In the genomic region with DNA sequence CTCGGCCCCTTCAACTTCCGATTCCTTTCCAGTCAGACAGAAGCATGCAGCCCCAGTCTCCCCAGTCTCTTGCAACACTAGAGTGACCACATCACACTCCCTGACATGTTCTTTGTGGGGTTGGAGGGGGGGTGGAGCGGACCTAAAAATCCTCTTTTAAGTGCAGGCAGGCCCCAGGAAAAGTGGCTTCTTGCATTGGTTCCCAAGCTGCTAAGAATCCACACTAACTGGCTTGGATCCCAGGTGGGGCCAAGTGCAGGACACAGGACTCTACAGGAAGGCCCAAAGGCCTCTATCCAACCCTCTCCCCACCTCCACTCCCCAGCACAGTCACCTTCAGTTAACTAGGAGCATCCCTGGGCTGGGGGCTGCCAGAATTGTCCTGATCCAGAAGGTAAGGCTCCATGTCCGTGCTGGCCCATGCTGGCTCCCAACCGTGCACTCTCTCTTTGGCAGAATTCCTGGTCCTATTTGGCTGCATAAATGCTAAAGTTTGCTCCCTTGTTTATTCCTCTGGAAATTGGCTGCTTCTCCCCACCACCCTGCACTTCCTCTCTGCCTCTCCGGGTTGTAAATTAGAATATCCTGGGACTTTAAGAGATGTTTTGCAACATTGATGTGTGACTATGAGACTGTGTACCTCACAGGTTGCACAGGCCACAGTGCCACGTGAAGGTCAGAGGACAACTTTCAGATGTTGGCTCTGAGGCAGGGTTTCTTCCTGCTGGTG, we compare ENCODE assay signal across 9 mouse cellular contexts. TPM values are rescaled to one million over a fixed set of nuclear protein-coding genes. Genes with fewer than 3 reads are reported as not detected.
DNase-seq lines count a peak whose midpoint lies in the region; ATAC-seq lines count a peak whose summit lies in the region.
"Had no signal": no experiment of that assay in that cellular context is flagged by ENCODE, and none has a peak within 500 bp of the region (broad histone marks: within the 10 kb centered on the region; RNA-seq: fewer than 3 reads in every experiment).

No protein-coding gene starts in this region.

- ATAC-seq in forebrain, embryonic 15.5 days (replicated peaks), result no peak
- no peak for ATAC-seq in forebrain, embryonic 11.5 days (replicated peaks; ENCODE audit: low FRiP score)

- H3K9me3 ChIP-seq in forebrain, embryonic 15.5 days, result no peaks in the 10 kb centered on the region
- H3K9me3 ChIP-seq in forebrain, embryonic 11.5 days (ENCODE audit: control insufficient read depth, low read length), result no peaks in the 10 kb centered on the region
- H3K9me3 ChIP-seq: limb, embryonic 12.5 days had no signal

- no peak overlapping the region for H3K9ac ChIP-seq in forebrain, embryonic 15.5 days (replicated peaks)
- no peak overlapping the region for H3K9ac ChIP-seq in forebrain, embryonic 11.5 days (ENCODE audit: low read length)
- H3K9ac ChIP-seq: limb, embryonic 12.5 days had no signal

- no peaks in the 10 kb centered on the region for H3K27me3 ChIP-seq in forebrain, embryonic 15.5 days
- no peaks in the 10 kb centered on the region for H3K27me3 ChIP-seq in forebrain, embryonic 11.5 days (ENCODE audit: control insufficient read depth, insufficient read depth, low read length)
- H3K27me3 ChIP-seq: limb, embryonic 12.5 days had no signal

- 78% methylated on average over 7 of the region's 7 CpGs for WGBS in forebrain, embryonic 15.5 days
- 82% methylated on average over 7 of the region's 7 CpGs for WGBS in forebrain, embryonic 11.5 days

- no peak overlapping the region for H3K4me2 ChIP-seq in forebrain, embryonic 15.5 days (replicated peaks)
- no peak overlapping the region for H3K4me2 ChIP-seq in forebrain, embryonic 11.5 days (ENCODE audit: low read depth, low read length, severe bottlenecking)
- H3K4me2 ChIP-seq: limb, embryonic 12.5 days had no signal

- H3K27ac ChIP-seq in forebrain, embryonic 15.5 days (replicated peaks), result peak overlapping the region; percentile 67
- no peak overlapping the region for H3K27ac ChIP-seq in forebrain, embryonic 11.5 days (ENCODE audit: low read depth, low read length)
- H3K27ac ChIP-seq: limb, embryonic 12.5 days had no signal

- no peak overlapping the region for H3K4me3 ChIP-seq in forebrain, embryonic 15.5 days
- H3K4me3 ChIP-seq in forebrain, embryonic 11.5 days (ENCODE audit: low read depth, low read length), result no peak overlapping the region
- H3K4me3 ChIP-seq: limb, embryonic 12.5 days had no signal

- no peak for DNase-seq in forebrain, embryonic 11.5 days (ENCODE audit: low spot score)
- DNase-seq in Muller cell, postnatal 12 days (ENCODE audit: inconsistent ontology term), result peak; percentile 48
- peak; percentile 26 to 38 for DNase-seq in gastrocnemius, adult 8-10 months (ENCODE audit: low spot score in 2 of 2)
- DNase-seq in kidney, postnatal 10 days, result peak; percentile 60
- peak; percentile 69 for DNase-seq in yolk sac, embryonic 10.5 days (ENCODE audit: low spot score)
- no peak for DNase-seq in frontal cortex, postnatal 14 days (ENCODE audit: low spot score in 2 of 2)
- DNase-seq in MN1 (ENCODE audit: low spot score), result no peak

- peaks cover 16% of the 10 kb centered on the region for H3K36me3 ChIP-seq in forebrain, embryonic 15.5 days
- H3K36me3 ChIP-seq in forebrain, embryonic 11.5 days (ENCODE audit: control insufficient read depth, insufficient read depth, low read length), result no peaks in the 10 kb centered on the region

- peaks cover 12% of the 10 kb centered on the region for H3K4me1 ChIP-seq in forebrain, embryonic 15.5 days
- H3K4me1 ChIP-seq in forebrain, embryonic 11.5 days (replicated peaks; ENCODE audit: control insufficient read depth, insufficient read depth, low read length), result no peaks in the 10 kb centered on the region
- H3K4me1 ChIP-seq: limb, embryonic 12.5 days had no signal

RNA-seq across cellular contexts. Expression of gene Atxn2, which starts 20.5 kb away (rescaled TPM):
- polyA plus RNA-seq in forebrain, embryonic 15.5 days (2015; fragmentation: Nextera tagmentation; extraction: Ambion mirVana), result 67.2 and 80.1 TPM in 2 replicates
- 99.2 and 102 TPM in 2 replicates for polyA plus RNA-seq in forebrain, embryonic 11.5 days (2014; fragmentation: Nextera tagmentation; extraction: Ambion mirVana)
- total RNA-seq in gastrocnemius, adult 8-10 months (2022), result 100 to 1,000 TPM in 1 of 4 experiments, 10 to 100 TPM in 3; 82.6 to 108 (median 88.6) TPM

RNA-seq across cellular contexts. Expression of gene Brap, which starts 30.3 kb away (rescaled TPM):
- polyA plus RNA-seq in forebrain, embryonic 15.5 days (2015; fragmentation: Nextera tagmentation; extraction: Ambion mirVana), result 51.1 and 55.4 TPM in 2 replicates
- 45.5 and 48.1 TPM in 2 replicates for polyA plus RNA-seq in forebrain, embryonic 11.5 days (2014; fragmentation: Nextera tagmentation; extraction: Ambion mirVana)
- total RNA-seq in gastrocnemius, adult 8-10 months (2022), result 10 to 100 TPM; 32.5 to 36.5 (median 34.7) TPM

RNA-seq across cellular contexts. Expression of gene Acad10, which starts 30.3 kb away (rescaled TPM):
- 1.0 and 1.1 TPM in 2 replicates for polyA plus RNA-seq in forebrain, embryonic 15.5 days (2015; fragmentation: Nextera tagmentation; extraction: Ambion mirVana)
- polyA plus RNA-seq in forebrain, embryonic 11.5 days (2014; fragmentation: Nextera tagmentation; extraction: Ambion mirVana), result 1.9 TPM in 2 replicates
- 10 to 100 TPM; 12.7 to 14.7 (median 13.5) TPM for total RNA-seq in gastrocnemius, adult 8-10 months (2022)

Comparison
In these comparisons a context has a peak if more than half of its experiments do, and no peak if none do; other contexts are left out.
1. DNase-seq: peak in Muller cell, postnatal 12 days (single experiment), gastrocnemius, adult 8-10 months (2 of 2), kidney, postnatal 10 days (single experiment) and yolk sac, embryonic 10.5 days (single experiment); none in forebrain, embryonic 11.5 days (single experiment), frontal cortex, postnatal 14 days (0 of 2) and MN1 (single experiment).